Mouse (Mus musculus) midbrain, postnatal 0 days (tissue): ENCODE results near the gene Sema5a. TPM values are rescaled to one million over a fixed set of nuclear protein-coding genes. Genes with fewer than 3 reads are reported as not detected.

ENCODE experiments used
- ATAC-seq: fragments of 200-750 bp; cut with Nextera tagmentation; 2 replicates; pipeline ENCODE4 v1.8.0; 2017; ENCODE audit warnings: moderate number of reproducible peaks, mild to moderate bottlenecking, moderate TSS enrichment, moderate library complexity; ENCODE audit not compliant: low FRiP score
- DNase-seq: peaks from one replicate; pipeline ENCODE4 v3.0.0-alpha.2; 2015; ENCODE audit warnings: low spot score
- H3K27ac ChIP-seq: fragments of 300-500 bp; sonication (generic); 2 replicates; pipeline ENCODE4 v1.5.1; 2014; ENCODE audit warnings: low read depth, mild to moderate bottlenecking, low read length, mixed read lengths
- H3K27me3 ChIP-seq: fragments of 300-500 bp; sonication (generic); 2 replicates; pipeline ENCODE4 v1.6.1; 2014; ENCODE audit warnings: low read length, control low read depth, mixed read lengths; ENCODE audit not compliant: insufficient read depth
- H3K36me3 ChIP-seq: fragments of 300-500 bp; sonication (generic); 2 replicates; pipeline ENCODE4 v1.6.1; 2014; ENCODE audit warnings: low read length, control low read depth, mixed read lengths; ENCODE audit not compliant: insufficient read depth
- H3K4me1 ChIP-seq: fragments of 300-500 bp; sonication (generic); 2 replicates; pipeline ENCODE4 v1.6.1; 2014; ENCODE audit warnings: mild to moderate bottlenecking, control low read depth, antibody characterized with exemption, low read length, mixed read lengths; ENCODE audit not compliant: insufficient read depth
- H3K4me2 ChIP-seq: fragments of 300-500 bp; sonication (generic); 2 replicates; pipeline ENCODE4 v1.6.1; 2014; ENCODE audit warnings: low read depth, mild to moderate bottlenecking, low read length, mixed read lengths; ENCODE audit not compliant: poor library complexity, severe bottlenecking
- H3K4me3 ChIP-seq: fragments of 300-500 bp; sonication (generic); 2 replicates; pipeline ENCODE4 v1.5.1; 2014; ENCODE audit warnings: low read depth, mild to moderate bottlenecking, low read length, moderate library complexity
- H3K9ac ChIP-seq: fragments of 300-500 bp; sonication (generic); replicated peaks from 2 replicates; pipeline ENCODE4 v1.6.1; 2014; ENCODE audit warnings: mild to moderate bottlenecking, low read length, moderate library complexity, mixed read lengths; ENCODE audit not compliant: poor library complexity, severe bottlenecking
- H3K9me3 ChIP-seq: fragments of 300-500 bp; sonication (generic); 2 replicates; pipeline ENCODE4 v1.6.1; 2016; ENCODE audit warnings: low read length, control low read depth
- CTCF ChIP-seq: IDR thresholded peaks from 2 replicates; pipeline ENCODE4 v1.5.1; 2016; ENCODE audit warnings: antibody characterized with exemption, mild to moderate bottlenecking
- WGBS: fragments of 180-500 bp; shearing (Covaris S2); extraction: QIAGEN DNeasy Blood & Tissue Kit; methylation state at CpG from one replicate; pipeline ENCODE4 v1.1.7; 2014; 5-methylcytosine and 5-hydroxymethylcytosine counted together
- polyA plus RNA-seq: library from polyadenylated mRNA; unstranded; fragments of >200 nt; fragmentation: Nextera tagmentation; extraction: Ambion mirVana; gene quantifications from 2 replicates; pipeline ENCODE4 v1.2.1, GENCODE M21; 2015
- total RNA-seq: library from RNA; depleted of rRNA; stranded (reverse); fragments of >200 nt; gene quantifications from 2 replicates; pipeline ENCODE4 v1.2.3, GENCODE M21; 2014

The Sema5a gene
- total and polyA plus RNA-seq, 2 experiments from 2014 or later, result 5.8 to 26.5 TPM

DNA sequence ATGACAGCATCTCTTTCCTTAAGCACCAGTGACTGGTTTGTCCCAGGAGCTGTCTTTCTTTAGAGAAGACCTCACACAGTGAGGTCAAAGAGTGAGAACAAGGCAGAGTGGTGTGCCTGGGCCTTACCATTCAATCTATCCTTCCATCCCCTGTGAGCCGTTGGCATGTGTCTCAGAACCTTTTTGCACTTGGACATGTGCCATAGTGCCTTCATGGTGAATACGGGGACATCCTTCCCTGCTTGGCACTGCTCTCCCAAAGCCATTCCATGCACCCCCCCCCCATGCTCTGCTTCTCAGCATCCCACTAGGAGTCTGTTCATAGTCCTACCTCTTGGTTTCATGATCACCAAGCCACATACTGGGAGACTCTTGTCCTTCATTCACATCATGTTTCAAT lies 96.8 kb downstream of the Sema5a start:
- H3K9me3 ChIP-seq, result no peaks in the 10 kb centered on the region
- H3K4me3 ChIP-seq, result no peak overlapping the region
- no peak overlapping the region for H3K4me2 ChIP-seq
- no peak for TF ChIP-seq CTCF
- H3K36me3 ChIP-seq, result no peaks in the 10 kb centered on the region
- no peaks in the 10 kb centered on the region for H3K27me3 ChIP-seq
- H3K27ac ChIP-seq, result no peak overlapping the region
- no peaks in the 10 kb centered on the region for H3K4me1 ChIP-seq
- DNase-seq (peak; percentile 33), ATAC-seq (no peak)
- 77% methylated on average over 2 of the region's 2 CpGs for WGBS
- no peak overlapping the region for H3K9ac ChIP-seq

GRCm38 (mm10) chr15:32343544-32343943 lies 98.9 kb downstream of the Sema5a start:
- no peaks in the 10 kb centered on the region for H3K36me3 ChIP-seq
- TF ChIP-seq CTCF, result no peak
- H3K9ac ChIP-seq, result no peak overlapping the region
- H3K4me1 ChIP-seq, result no peaks in the 10 kb centered on the region
- H3K27ac ChIP-seq, result no peak overlapping the region
- H3K4me2 ChIP-seq, result no peak overlapping the region
- H3K9me3 ChIP-seq, result no peaks in the 10 kb centered on the region
- ATAC-seq (no peak), DNase-seq (no peak)
- H3K27me3 ChIP-seq, result no peaks in the 10 kb centered on the region
- WGBS, result 86% methylated on average over 5 of the region's 5 CpGs
- no peak overlapping the region for H3K4me3 ChIP-seq

DNA sequence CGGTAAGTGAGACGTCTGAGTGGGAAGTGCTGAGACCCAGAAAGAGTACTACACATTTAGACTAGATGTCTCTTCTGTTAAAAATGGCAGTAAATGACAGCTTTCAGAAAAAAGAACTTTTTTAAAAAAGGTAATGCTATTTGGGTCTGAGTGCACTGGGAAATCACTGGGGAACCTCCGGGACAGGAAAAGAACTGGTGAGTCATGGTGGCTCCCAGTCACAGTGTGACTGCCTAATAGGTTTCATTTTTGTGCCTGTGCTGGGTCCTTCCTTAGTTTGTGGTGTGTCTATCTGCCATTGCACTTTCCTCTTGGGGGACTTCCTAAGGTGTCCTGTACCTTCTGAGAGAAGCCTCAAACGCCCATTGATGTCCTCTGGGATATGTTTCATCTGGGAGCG lies 102.7 kb downstream of the Sema5a start:
- Histone ChIP-seq H3K27me3 (no peaks in the 10 kb centered on the region), H3K27ac (no peak overlapping the region), H3K4me1 (no peaks in the 10 kb centered on the region), H3K9ac (no peak overlapping the region), H3K9me3 (no peaks in the 10 kb centered on the region), H3K36me3 (no peaks in the 10 kb centered on the region), H3K4me2 (no peak overlapping the region), H3K4me3 (no peak overlapping the region)
- DNase-seq (no peak), ATAC-seq (no peak)
- TF ChIP-seq CTCF, result no peak
- WGBS, result 82% methylated on average over 5 of the region's 5 CpGs

DNA sequence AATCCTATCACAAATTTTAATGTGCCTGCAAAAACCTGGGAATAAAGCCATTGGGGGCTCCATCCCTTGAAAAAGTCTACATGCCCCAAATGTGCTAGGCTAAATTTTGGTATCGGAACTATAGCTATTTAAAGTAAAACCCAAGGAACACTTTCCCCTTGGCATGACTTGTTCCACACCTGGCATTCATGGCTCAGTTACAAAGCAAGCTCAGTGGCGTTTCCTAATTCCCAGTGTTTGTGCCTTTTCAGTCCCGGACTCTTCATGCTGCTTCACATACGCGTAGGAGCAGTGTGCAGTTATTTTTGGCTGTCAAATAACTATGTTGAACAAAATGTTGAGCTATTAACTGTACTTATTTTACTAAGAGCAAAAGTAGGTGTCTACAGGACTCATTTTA lies 104.7 kb downstream of the Sema5a start:
- no peak overlapping the region for H3K4me3 ChIP-seq
- no peaks in the 10 kb centered on the region for H3K27me3 ChIP-seq
- no peaks in the 10 kb centered on the region for H3K9me3 ChIP-seq
- WGBS, result 90% methylated on average over 5 of the region's 5 CpGs
- no peaks in the 10 kb centered on the region for H3K4me1 ChIP-seq
- no peaks in the 10 kb centered on the region for H3K36me3 ChIP-seq
- DNase-seq (no peak), ATAC-seq (no peak)
- no peak overlapping the region for H3K27ac ChIP-seq
- H3K9ac ChIP-seq, result no peak overlapping the region
- no peak for TF ChIP-seq CTCF
- no peak overlapping the region for H3K4me2 ChIP-seq

DNA sequence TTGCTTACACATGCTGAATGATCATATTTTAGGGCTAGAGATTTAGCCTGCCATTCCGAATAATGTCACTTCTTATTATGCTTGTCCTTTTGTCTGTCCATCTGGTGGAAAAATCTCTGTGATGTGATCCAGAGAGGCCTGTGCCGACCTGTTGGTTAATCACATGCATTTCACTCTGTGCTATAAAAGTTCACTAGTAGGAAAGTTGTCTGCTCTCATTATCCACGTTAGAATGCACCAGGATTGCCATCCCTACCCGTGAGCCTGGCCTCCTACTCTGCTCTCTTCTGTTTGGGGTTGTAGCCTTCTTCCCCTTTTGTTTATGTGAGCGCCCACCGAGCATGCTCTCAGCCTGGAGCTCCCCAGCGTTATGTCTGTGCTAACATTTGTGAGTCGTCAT lies 108.4 kb downstream of the Sema5a start:
- Histone ChIP-seq H3K9me3 (no peaks in the 10 kb centered on the region), H3K27ac (no peak overlapping the region), H3K9ac (no peak overlapping the region), H3K36me3 (no peaks in the 10 kb centered on the region), H3K4me3 (no peak overlapping the region), H3K27me3 (no peaks in the 10 kb centered on the region), H3K4me2 (no peak overlapping the region), H3K4me1 (no peaks in the 10 kb centered on the region)
- WGBS, result 45% methylated on average over 8 of the region's 8 CpGs
- no peak for TF ChIP-seq CTCF
- ATAC-seq (no peak), DNase-seq (no peak)

- Histone ChIP-seq H3K4me3 (no peak overlapping the region), H3K27ac (no peak overlapping the region), H3K4me1 (no peaks in the 10 kb centered on the region), H3K36me3 (no peaks in the 10 kb centered on the region), H3K9ac (no peak overlapping the region), H3K27me3 (no peaks in the 10 kb centered on the region), H3K4me2 (no peak overlapping the region), H3K9me3 (no peaks in the 10 kb centered on the region)
- no peak for TF ChIP-seq CTCF
- DNase-seq (no peak), ATAC-seq (no peak)
- 40% methylated on average over 5 of the region's 5 CpGs for WGBS
These were observed 108.9 kb downstream of the Sema5a start for GRCm38 (mm10) chr15:32353513-32353912.
